Mouse (Mus musculus) liver, embryonic 11.5 days (tissue): ENCODE measurements around the gene Itgal. TPM values are rescaled to one million over a fixed set of nuclear protein-coding genes. Genes with fewer than 3 reads are reported as not detected.
"Not testable (repeated sequence)": the region's sequence is repeated elsewhere in the genome, so short reads cannot be mapped to it uniquely, and the experiment has no call there.

Source experiments
- ATAC-seq: fragments of 200-750 bp; cut with Nextera tagmentation; replicated peaks from 2 replicates; pipeline ENCODE4 v1.8.0; 2017; ENCODE audit warnings: moderate number of reproducible peaks, mild to moderate bottlenecking, moderate TSS enrichment, moderate library complexity; ENCODE audit not compliant: low FRiP score
- DNase-seq: peaks from one replicate; pipeline ENCODE4 v3.0.0-alpha.2; 2017; ENCODE audit warnings: low spot score
- H3K27ac ChIP-seq: fragments of 300-500 bp; sonication (generic); 2 replicates; pipeline ENCODE4 v1.5.1; 2014; ENCODE audit warnings: mild to moderate bottlenecking, low read depth, low read length, control low read depth
- H3K27me3 ChIP-seq: fragments of 300-500 bp; sonication (generic); replicated peaks from 2 replicates; pipeline ENCODE4 v1.6.1; 2014; ENCODE audit warnings: low read length, mixed read lengths; ENCODE audit not compliant: control insufficient read depth, insufficient read depth
- H3K36me3 ChIP-seq: fragments of 300-500 bp; sonication (generic); 2 replicates; pipeline ENCODE4 v1.6.1; 2014; ENCODE audit warnings: mild to moderate bottlenecking, low read length, moderate library complexity, mixed read lengths; ENCODE audit not compliant: control insufficient read depth, insufficient read depth
- H3K4me1 ChIP-seq: fragments of 300-500 bp; sonication (generic); replicated peaks from 2 replicates; pipeline ENCODE4 v1.6.1; 2014; ENCODE audit warnings: low read length, mixed read lengths; ENCODE audit not compliant: control insufficient read depth, insufficient read depth
- H3K4me2 ChIP-seq: fragments of 300-500 bp; sonication (generic); 2 replicates; pipeline ENCODE4 v1.6.1; 2014; ENCODE audit warnings: mild to moderate bottlenecking, control low read depth, moderate library complexity
- H3K4me3 ChIP-seq: fragments of 300-500 bp; sonication (generic); 2 replicates; pipeline ENCODE4 v1.5.1; 2014; ENCODE audit warnings: low read depth, low read length, control low read depth
- H3K9ac ChIP-seq: fragments of 300-500 bp; sonication (generic); 2 replicates; pipeline ENCODE4 v1.6.1; 2014; ENCODE audit warnings: low read depth, low read length, control low read depth
- H3K9me3 ChIP-seq: fragments of 300-500 bp; sonication (generic); 2 replicates; pipeline ENCODE4 v1.6.1; 2016; ENCODE audit warnings: low read length, inconsistent platforms, mixed read lengths; ENCODE audit not compliant: control insufficient read depth
- WGBS: fragments of 180-500 bp; shearing (Covaris S2); extraction: QIAGEN DNeasy Blood & Tissue Kit; methylation state at CpG from one replicate; pipeline ENCODE4 v1.1.7; 2014; 5-methylcytosine and 5-hydroxymethylcytosine counted together
- polyA plus RNA-seq: library from polyadenylated mRNA; unstranded; fragments of >200 nt; fragmentation: Nextera tagmentation; extraction: Ambion mirVana; gene quantifications from 2 replicates; pipeline ENCODE4 v1.2.1, GENCODE M21; 2014

Itgal gene
- polyA plus RNA-seq, 1 experiment from 2014 or later, result 6.5 TPM

- Histone ChIP-seq H3K4me1 (peaks cover 23% of the 10 kb centered on the region), H3K9me3 (no peaks in the 10 kb centered on the region), H3K9ac (peak overlapping the region; percentile 86), H3K27ac (no peak overlapping the region; the same call in 1 of the 2 replicates), H3K27me3 (no peaks in the 10 kb centered on the region), H3K4me2 (peak overlapping the region; percentile 70), H3K36me3 (peaks cover 6% of the 10 kb centered on the region), H3K4me3 (peak overlapping the region; percentile 90)
- WGBS, result 17% methylated on average over 8 of the region's 8 CpGs
- ATAC-seq (no peak), DNase-seq (no peak)
Measured at GRCm38 (mm10) chr7:127346676-127347075, 50.6 kb downstream of the Itgal start.

- 76% methylated on average over 5 of the region's 5 CpGs for WGBS
- no peaks in the 10 kb centered on the region for H3K36me3 ChIP-seq
- H3K9ac ChIP-seq, result no peak overlapping the region
- no peak overlapping the region for H3K4me3 ChIP-seq
- H3K4me2 ChIP-seq, result no peak overlapping the region
- H3K27me3 ChIP-seq, result no peaks in the 10 kb centered on the region
- H3K27ac ChIP-seq, result no peak overlapping the region
- H3K4me1 ChIP-seq, result peaks cover 6% of the 10 kb centered on the region
- ATAC-seq, result no peak
- no peak for DNase-seq
- H3K9me3 ChIP-seq, result no peaks in the 10 kb centered on the region
Measured at GRCm38 (mm10) chr7:127351230-127352004, 55.4 kb downstream of the Itgal start.

GRCm38 (mm10) chr7:127355796-127356195, 59.7 kb downstream of the Itgal start:
- WGBS, result 62% methylated on average over 3 of the region's 3 CpGs
- Histone ChIP-seq H3K9ac (no peak overlapping the region), H3K27ac (no peak overlapping the region), H3K9me3 (no peaks in the 10 kb centered on the region), H3K36me3 (no peaks in the 10 kb centered on the region), H3K4me2 (no peak overlapping the region), H3K4me1 (no peaks in the 10 kb centered on the region), H3K27me3 (no peaks in the 10 kb centered on the region), H3K4me3 (no peak overlapping the region)
- ATAC-seq, result no peak
- DNase-seq, result no peak

- no peak overlapping the region for H3K27ac ChIP-seq
- no peaks in the 10 kb centered on the region for H3K9me3 ChIP-seq
- ATAC-seq (no peak), DNase-seq (no peak)
- no peaks in the 10 kb centered on the region for H3K4me1 ChIP-seq
- H3K9ac ChIP-seq, result no peak overlapping the region
- H3K36me3 ChIP-seq, result no peaks in the 10 kb centered on the region
- no peaks in the 10 kb centered on the region for H3K27me3 ChIP-seq
- H3K4me2 ChIP-seq, result no peak overlapping the region
- H3K4me3 ChIP-seq, result no peak overlapping the region
- 67% methylated on average over 2 of the region's 2 CpGs for WGBS
Measured at GRCm38 (mm10) chr7:127357871-127358270, 61.8 kb downstream of the Itgal start.

GRCm38 (mm10) chr7:127358472-127358871, 62.4 kb downstream of the Itgal start:
- Histone ChIP-seq H3K4me2 (no peak overlapping the region), H3K27ac (no peak overlapping the region), H3K4me1 (no peaks in the 10 kb centered on the region), H3K4me3 (no peak overlapping the region), H3K27me3 (no peaks in the 10 kb centered on the region), H3K9me3 (no peaks in the 10 kb centered on the region), H3K9ac (no peak overlapping the region), H3K36me3 (no peaks in the 10 kb centered on the region)
- ATAC-seq (no peak), DNase-seq (no peak)
- WGBS, result 59% methylated on average over 4 of the region's 4 CpGs

GRCm38 (mm10) chr7:127360265-127360664, 64.2 kb downstream of the Itgal start:
- H3K9ac ChIP-seq, result 0 out of 2 replicates have a peak overlapping the region, but pooled peaks have one; percentile 11
- no peak overlapping the region for H3K27ac ChIP-seq
- H3K4me1 ChIP-seq, result no peaks in the 10 kb centered on the region
- ATAC-seq, result no peak
- H3K9me3 ChIP-seq, result no peaks in the 10 kb centered on the region
- no peak overlapping the region for H3K4me2 ChIP-seq
- 65% methylated on average over 4 of the region's 4 CpGs for WGBS
- no peak for DNase-seq
- H3K4me3 ChIP-seq, result no peak overlapping the region
- H3K27me3 ChIP-seq, result no peaks in the 10 kb centered on the region
- H3K36me3 ChIP-seq, result no peaks in the 10 kb centered on the region

GRCm38 (mm10) chr7:127361449-127361848, 65.4 kb downstream of the Itgal start:
- H3K27ac ChIP-seq, result no peak overlapping the region
- H3K36me3 ChIP-seq, result no peaks in the 10 kb centered on the region
- ATAC-seq (no peak), DNase-seq (no peak)
- WGBS, result 51% methylated on average over 13 of the region's 13 CpGs
- no peaks in the 10 kb centered on the region for H3K27me3 ChIP-seq
- H3K4me1 ChIP-seq, result no peaks in the 10 kb centered on the region
- H3K9ac ChIP-seq, result no peak overlapping the region
- H3K9me3 ChIP-seq, result no peaks in the 10 kb centered on the region
- H3K4me3 ChIP-seq, result no peak overlapping the region
- H3K4me2 ChIP-seq, result no peak overlapping the region

GRCm38 (mm10) chr7:127362418-127362817, 66.4 kb downstream of the Itgal start:
- WGBS, result 23% methylated on average over 13 of the region's 13 CpGs
- not testable (repeated sequence) for H3K27me3 ChIP-seq, H3K27ac ChIP-seq, H3K36me3 ChIP-seq, H3K9me3 ChIP-seq, H3K9ac ChIP-seq, DNase-seq, ATAC-seq, H3K4me1 ChIP-seq
- Histone ChIP-seq H3K4me2 (peak overlapping the region; percentile 36; the same call in 1 of the 2 replicates), H3K4me3 (peak overlapping the region; percentile 26; the same call in 1 of the 2 replicates)

- Histone ChIP-seq H3K4me3 (peak overlapping the region; percentile 42), H3K4me2 (peak overlapping the region; percentile 73), H3K4me1 (no peaks in the 10 kb centered on the region), H3K27me3 (no peaks in the 10 kb centered on the region), H3K9me3 (no peaks in the 10 kb centered on the region), H3K36me3 (no peaks in the 10 kb centered on the region), H3K27ac (no peak overlapping the region), H3K9ac (peak overlapping the region; percentile 51)
- ATAC-seq (no peak), DNase-seq (peak; percentile 63)
- 6% methylated on average over 24 of the region's 24 CpGs for WGBS
Measured at GRCm38 (mm10) chr7:127363475-127363921, 67.4 kb downstream of the Itgal start.
